Mouse (Mus musculus): ENCODE measurements around the gene Casp7.
"Not testable (repeated sequence)": the region's sequence is repeated elsewhere in the genome, so short reads cannot be mapped to it uniquely, and the experiment has no call there.

Gene Casp7

GRCm38 (mm10) chr19:56381407-56381806, 15.5 kb upstream of the Casp7 start:
- no peak for DNase-seq (ENCODE audit: low read depth, low spot score)

GRCm38 (mm10) chr19:56385546-56385945, 11.4 kb upstream of the Casp7 start:
- no peak for DNase-seq (ENCODE audit: low read depth, low spot score)

GRCm38 (mm10) chr19:56386095-56386494, 10.8 kb upstream of the Casp7 start:
- no peak for DNase-seq (ENCODE audit: low read depth, low spot score)

- no peak for DNase-seq (ENCODE audit: low read depth, low spot score)
Measured at GRCm38 (mm10) chr19:56387726-56388302, 9.1 kb upstream of the Casp7 start.

GRCm38 (mm10) chr19:56389176-56389575, 7.8 kb upstream of the Casp7 start:
- DNase-seq (ENCODE audit: low read depth, low spot score) = no peak

GRCm38 (mm10) chr19:56389879-56390278, 7.0 kb upstream of the Casp7 start, which contains the start of gene Nrap:
Gene Nrap, minus strand, starts transcription at chr19:56390037.
- DNase-seq (ENCODE audit: low read depth, low spot score) = no peak

- no peak for DNase-seq (ENCODE audit: low read depth, low spot score)
Measured at GRCm38 (mm10) chr19:56391307-56392046, 5.5 kb upstream of the Casp7 start.

- no peak for DNase-seq (ENCODE audit: low read depth, low spot score)
Measured at GRCm38 (mm10) chr19:56393311-56393866, 3.5 kb upstream of the Casp7 start.

GRCm38 (mm10) chr19:56395183-56395935, 1.6 kb upstream of the Casp7 start:
- DNase-seq (ENCODE audit: low read depth, low spot score) = no peak

GRCm38 (mm10) chr19:56396227-56396626, 702 bp upstream of the Casp7 start:
- no peak for DNase-seq (ENCODE audit: low read depth, low spot score)

- no peak for DNase-seq (ENCODE audit: low read depth, low spot score)
Measured at GRCm38 (mm10) chr19:56397663-56398527, 966 bp downstream of the Casp7 start.

- no peak for DNase-seq (ENCODE audit: low read depth, low spot score)
Measured at GRCm38 (mm10) chr19:56398528-56398795, 1.5 kb downstream of the Casp7 start.

- no peak for DNase-seq (ENCODE audit: low read depth, low spot score)
Measured at GRCm38 (mm10) chr19:56400200-56400599, 3.3 kb downstream of the Casp7 start.

GRCm38 (mm10) chr19:56401864-56402263, 4.9 kb downstream of the Casp7 start:
- DNase-seq (ENCODE audit: low read depth, low spot score) = no peak

GRCm38 (mm10) chr19:56405824-56406223, 8.9 kb downstream of the Casp7 start:
- DNase-seq (ENCODE audit: low read depth, low spot score) = no peak

- DNase-seq (ENCODE audit: low read depth, low spot score) = no peak
Measured at GRCm38 (mm10) chr19:56406581-56406980, 9.7 kb downstream of the Casp7 start.

- DNase-seq (ENCODE audit: low read depth, low spot score) = not testable (repeated sequence)
Measured at GRCm38 (mm10) chr19:56409884-56410283, 13.0 kb downstream of the Casp7 start.

- DNase-seq (ENCODE audit: low read depth, low spot score) = no peak
Measured at GRCm38 (mm10) chr19:56418404-56418803, 21.5 kb downstream of the Casp7 start.

- DNase-seq (ENCODE audit: low read depth, low spot score) = no peak
Measured at GRCm38 (mm10) chr19:56419452-56419851, 22.5 kb downstream of the Casp7 start.

- no peak for DNase-seq (ENCODE audit: low read depth, low spot score)
Measured at GRCm38 (mm10) chr19:56420345-56420744, 23.4 kb downstream of the Casp7 start.

- DNase-seq (ENCODE audit: low read depth, low spot score) = peak; percentile 92
Measured at GRCm38 (mm10) chr19:56422476-56423338, 25.8 kb downstream of the Casp7 start.

All from brain, adult 2 months (tissue).